Mouse (Mus musculus): ENCODE measurements around the gene Kif12. TPM values are rescaled to one million over a fixed set of nuclear protein-coding genes. Genes with fewer than 3 reads are reported as not detected.
A peak's percentile ranks its signal among the peaks of the same experiment; 100 is the strongest.

Kif12 gene
- polyA plus RNA-seq (2015; fragmentation: Nextera tagmentation; extraction: Ambion mirVana), result 0.10 and 0.13 TPM in 2 replicates

GRCm38 (mm10) chr4:63171969-63172685, at the start of gene Kif12:
TSS of gene Kif12 (minus strand) at chr4:63172131.
- H3K27me3 ChIP-seq, result peaks cover 37% of the 10 kb centered on the region
- H3K27ac ChIP-seq, result no peak within 1 kb of the TSS
- H3K4me1 ChIP-seq, result no peaks in the 10 kb centered on the region
- H3K36me3 ChIP-seq, result no peaks in the 10 kb centered on the region
- no peak for ATAC-seq (ENCODE audit: low FRiP score, low read depth)
- no peaks in the 10 kb centered on the region; the same call in 1 of the 2 replicates for H3K9me3 ChIP-seq
- no peak within 1 kb of the TSS for H3K9ac ChIP-seq
- no peak within 1 kb of the TSS for H3K4me3 ChIP-seq
- 68% methylated on average over 4 of the region's 4 CpGs for WGBS
- H3K4me2 ChIP-seq (replicated peaks), result no peak within 1 kb of the TSS

- Histone ChIP-seq H3K4me1 (peaks cover 72% of the 10 kb centered on the region), H3K4me3 (no peak overlapping the region), H3K36me3 (peaks cover 72% of the 10 kb centered on the region), H3K4me2 (replicated peaks) (no peak overlapping the region), H3K27me3 (no peaks in the 10 kb centered on the region), H3K27ac (no peak overlapping the region), H3K9ac (no peak overlapping the region), H3K9me3 (no peaks in the 10 kb centered on the region)
- 81% methylated on average over 15 of the region's 15 CpGs for WGBS
- ATAC-seq (ENCODE audit: low FRiP score, low read depth), result peak; percentile 48; the same call in 1 of the 2 replicates
These were observed 49.4 kb upstream of the Kif12 start for GRCm38 (mm10) chr4:63221096-63221958.

- H3K9me3 ChIP-seq, result no peaks in the 10 kb centered on the region
- peaks cover 63% of the 10 kb centered on the region for H3K4me1 ChIP-seq
- H3K27me3 ChIP-seq, result no peaks in the 10 kb centered on the region
- H3K4me3 ChIP-seq, result no peak overlapping the region
- H3K4me2 ChIP-seq (replicated peaks), result no peak overlapping the region
- no peak overlapping the region for H3K27ac ChIP-seq
- ATAC-seq (ENCODE audit: low FRiP score, low read depth), result no peak
- H3K9ac ChIP-seq, result no peak overlapping the region
- 81% methylated on average over 6 of the region's 6 CpGs for WGBS
- peaks cover 55% of the 10 kb centered on the region for H3K36me3 ChIP-seq
These were observed 47.7 kb upstream of the Kif12 start for GRCm38 (mm10) chr4:63219635-63220034.

- peaks cover 68% of the 10 kb centered on the region for H3K4me1 ChIP-seq
- 82% methylated on average over 3 of the region's 3 CpGs for WGBS
- H3K36me3 ChIP-seq, result peaks cover 50% of the 10 kb centered on the region
- no peaks in the 10 kb centered on the region for H3K9me3 ChIP-seq
- H3K9ac ChIP-seq, result no peak overlapping the region
- no peak overlapping the region for H3K4me3 ChIP-seq
- no peak overlapping the region for H3K27ac ChIP-seq
- H3K27me3 ChIP-seq, result no peaks in the 10 kb centered on the region
- ATAC-seq (ENCODE audit: low FRiP score, low read depth), result no peak
- H3K4me2 ChIP-seq (replicated peaks), result no peak overlapping the region
These were observed 47.1 kb upstream of the Kif12 start for GRCm38 (mm10) chr4:63219059-63219458.

GRCm38 (mm10) chr4:63217513-63217912, 45.6 kb upstream of the Kif12 start:
- H3K27me3 ChIP-seq, result peaks cover 1% of the 10 kb centered on the region; the same call in 1 of the 2 replicates
- no peak for ATAC-seq (ENCODE audit: low FRiP score, low read depth)
- peak overlapping the region; percentile 96 for H3K9ac ChIP-seq
- peak overlapping the region; percentile 93 for H3K4me3 ChIP-seq
- H3K27ac ChIP-seq, result peak overlapping the region; percentile 87; the same call in 1 of the 2 replicates
- H3K4me2 ChIP-seq (replicated peaks), result peak overlapping the region; percentile 97
- peaks cover 74% of the 10 kb centered on the region for H3K4me1 ChIP-seq
- 85% methylated on average over 6 of the region's 6 CpGs for WGBS
- H3K36me3 ChIP-seq, result peaks cover 34% of the 10 kb centered on the region
- H3K9me3 ChIP-seq, result no peaks in the 10 kb centered on the region

- ATAC-seq (ENCODE audit: low FRiP score, low read depth), result peak; percentile 52
- peak overlapping the region; percentile 96 for H3K9ac ChIP-seq
- H3K27ac ChIP-seq, result peak overlapping the region; percentile 87; the same call in 1 of the 2 replicates
- WGBS, result 22% methylated on average over 9 of the region's 9 CpGs
- no peaks in the 10 kb centered on the region for H3K9me3 ChIP-seq
- peak overlapping the region; percentile 93 for H3K4me3 ChIP-seq
- peak overlapping the region; percentile 97 for H3K4me2 ChIP-seq (replicated peaks)
- H3K4me1 ChIP-seq, result peaks cover 67% of the 10 kb centered on the region
- H3K36me3 ChIP-seq, result peaks cover 25% of the 10 kb centered on the region
- peaks cover 7% of the 10 kb centered on the region; the same call in 1 of the 2 replicates for H3K27me3 ChIP-seq
These were observed 44.6 kb upstream of the Kif12 start for GRCm38 (mm10) chr4:63216566-63216965.

- Histone ChIP-seq H3K27ac (peak overlapping the region; percentile 87), H3K36me3 (peaks cover 20% of the 10 kb centered on the region), H3K4me3 (peak overlapping the region; percentile 93), H3K27me3 (peaks cover 7% of the 10 kb centered on the region; the same call in 1 of the 2 replicates), H3K4me2 (replicated peaks) (peak overlapping the region; percentile 97), H3K4me1 (peaks cover 63% of the 10 kb centered on the region), H3K9ac (peak overlapping the region; percentile 96), H3K9me3 (no peaks in the 10 kb centered on the region)
- 2% methylated on average over 24 of the region's 24 CpGs for WGBS
- ATAC-seq (ENCODE audit: low FRiP score, low read depth), result peak; percentile 37
These were observed 44.1 kb upstream of the Kif12 start for GRCm38 (mm10) chr4:63215993-63216531.

- under 1% methylated on average over 65 of the region's 71 CpGs for WGBS
- H3K4me3 ChIP-seq, result peak overlapping the region; percentile 93
These were observed 43.5 kb upstream of the Kif12 start for GRCm38 (mm10) chr4:63215185-63215992.

GRCm38 (mm10) chr4:63213907-63214621, 42.1 kb upstream of the Kif12 start, which contains the start of gene Col27a1:
TSS of gene Col27a1 (plus strand) at chr4:63214004.
- Histone ChIP-seq H3K27ac (peak within 1 kb of the TSS; percentile 84), H3K27me3 (peaks cover 7% of the 10 kb centered on the region; the same call in 1 of the 2 replicates), H3K9me3 (no peaks in the 10 kb centered on the region), H3K36me3 (peaks cover under 1% of the 10 kb centered on the region), H3K9ac (peak within 1 kb of the TSS; percentile 96), H3K4me1 (peaks cover 47% of the 10 kb centered on the region), H3K4me2 (replicated peaks) (peak within 1 kb of the TSS; percentile 97), H3K4me3 (peak within 1 kb of the TSS; percentile 93)
- under 1% methylated on average over 58 of the region's 61 CpGs for WGBS
- peak; percentile 49 for ATAC-seq (ENCODE audit: low FRiP score, low read depth)

More at GRCm38 (mm10) chr4:63215185-63215992, 43.5 kb upstream of the Kif12 start:
- Histone ChIP-seq H3K4me1 (peaks cover 59% of the 10 kb centered on the region), H3K36me3 (peaks cover 13% of the 10 kb centered on the region), H3K27ac (peak overlapping the region; percentile 87), H3K9me3 (no peaks in the 10 kb centered on the region), H3K4me2 (replicated peaks) (peak overlapping the region; percentile 97), H3K27me3 (peaks cover 7% of the 10 kb centered on the region; the same call in 1 of the 2 replicates), H3K9ac (peak overlapping the region; percentile 96)
- peak; percentile 25; the same call in 1 of the 2 replicates for ATAC-seq (ENCODE audit: low FRiP score, low read depth)

GRCm38 (mm10) chr4:63205583-63205982, 33.7 kb upstream of the Kif12 start:
- Histone ChIP-seq H3K4me2 (replicated peaks) (no peak overlapping the region), H3K27ac (no peak overlapping the region), H3K27me3 (no peaks in the 10 kb centered on the region), H3K9ac (no peak overlapping the region), H3K4me1 (peaks cover 7% of the 10 kb centered on the region; the same call in 1 of the 2 replicates), H3K36me3 (no peaks in the 10 kb centered on the region), H3K4me3 (no peak overlapping the region), H3K9me3 (no peaks in the 10 kb centered on the region)
- ATAC-seq (ENCODE audit: low FRiP score, low read depth), result no peak
- 52% methylated on average over 7 of the region's 7 CpGs for WGBS
